Mouse (Mus musculus) adrenal gland, adult (tissue): ENCODE measurements around the gene Dtx2.

ENCODE experiments used
- DNase-seq, 2 experiments: peaks; one replicate each; pipeline ENCODE4 v3.0.0; 2022 to 2023; ENCODE audit warnings: low spot score in 1 of 2; ENCODE audit not compliant: inconsistent age in 2 of 2

The Dtx2 gene

GRCm38 (mm10) chr5:135994725-135995687, at the start of gene Dtx2:
TSS of gene Dtx2 (plus strand) at chr5:135994800.
- peak; percentile 91 to 96 for DNase-seq

- peak; percentile 68 to 80 for DNase-seq
Observed at GRCm38 (mm10) chr5:135945916-135946408, 48.6 kb upstream of the Dtx2 start.

- no peak for DNase-seq
Observed at GRCm38 (mm10) chr5:135946621-135947020, 48.0 kb upstream of the Dtx2 start.

GRCm38 (mm10) chr5:135950710-135951412, 43.7 kb upstream of the Dtx2 start:
- DNase-seq: peak; percentile 64 to 86

- peak in 1 of 2 experiments; percentile 61 for DNase-seq
Observed at GRCm38 (mm10) chr5:135951660-135952059, 42.9 kb upstream of the Dtx2 start.

GRCm38 (mm10) chr5:135952830-135953229, 41.8 kb upstream of the Dtx2 start:
- peak in 1 of 2 experiments; percentile 65 for DNase-seq

- DNase-seq: peak in 1 of 2 experiments; percentile 39
Observed at GRCm38 (mm10) chr5:135956300-135957206, 38.0 kb upstream of the Dtx2 start.

- peak; percentile 97 for DNase-seq
Observed at GRCm38 (mm10) chr5:135957207-135957974, 37.2 kb upstream of the Dtx2 start.

- peak in 1 of 2 experiments; percentile 44 for DNase-seq
Observed at GRCm38 (mm10) chr5:135958367-135958766, 36.2 kb upstream of the Dtx2 start.

- DNase-seq: peak in 1 of 2 experiments; percentile 46
Observed at GRCm38 (mm10) chr5:135959911-135960310, 34.7 kb upstream of the Dtx2 start.

- DNase-seq: peak in 1 of 2 experiments; percentile 61
Observed at GRCm38 (mm10) chr5:135960909-135961635, 33.5 kb upstream of the Dtx2 start.

GRCm38 (mm10) chr5:135962125-135962491, 32.5 kb upstream of the Dtx2 start:
- DNase-seq: no peak

GRCm38 (mm10) chr5:135962492-135963279, 31.9 kb upstream of the Dtx2 start:
- DNase-seq: peak; percentile 99 to 100

- no peak for DNase-seq
Observed at GRCm38 (mm10) chr5:135963280-135963627, 31.3 kb upstream of the Dtx2 start.

GRCm38 (mm10) chr5:135965501-135965930, 29.1 kb upstream of the Dtx2 start:
- DNase-seq: peak in 1 of 2 experiments; percentile 73

GRCm38 (mm10) chr5:135966866-135967265, 27.7 kb upstream of the Dtx2 start:
- DNase-seq: no peak

GRCm38 (mm10) chr5:135968781-135969180, 25.8 kb upstream of the Dtx2 start:
- peak in 1 of 2 experiments; percentile 85 for DNase-seq

GRCm38 (mm10) chr5:135970247-135970646, 24.4 kb upstream of the Dtx2 start:
- no peak for DNase-seq
